Mouse (Mus musculus) midbrain, embryonic 14.5 days (tissue): ENCODE data around the gene Mrps7. TPM values are rescaled to one million over a fixed set of nuclear protein-coding genes. Genes with fewer than 3 reads are reported as not detected.

Experiments used
- ATAC-seq: fragments of 200-750 bp; cut with Nextera tagmentation; 2 replicates; pipeline ENCODE4 v1.8.0; 2017; ENCODE audit warnings: moderate number of reproducible peaks, moderate library complexity; ENCODE audit not compliant: low FRiP score, low TSS enrichment
- DNase-seq: peaks from one replicate; pipeline ENCODE4 v3.0.0-alpha.2; 2015
- H3K27ac ChIP-seq: fragments of 300-500 bp; sonication (generic); replicated peaks from 2 replicates; pipeline ENCODE4 v1.5.1; 2014; ENCODE audit warnings: mild to moderate bottlenecking, low read depth, low read length, moderate library complexity
- H3K27me3 ChIP-seq: fragments of 300-500 bp; sonication (generic); 2 replicates; pipeline ENCODE4 v1.6.1; 2014; ENCODE audit warnings: low read length, control low read depth, mixed read lengths; ENCODE audit not compliant: control insufficient read depth, insufficient read depth
- H3K36me3 ChIP-seq: fragments of 300-500 bp; sonication (generic); 2 replicates; pipeline ENCODE4 v1.6.1; 2014; ENCODE audit warnings: low read length, control low read depth; ENCODE audit not compliant: control insufficient read depth, insufficient read depth
- H3K4me1 ChIP-seq: fragments of 300-500 bp; sonication (generic); 2 replicates; pipeline ENCODE4 v1.6.1; 2014; ENCODE audit warnings: mild to moderate bottlenecking, antibody characterized with exemption, low read length, control low read depth; ENCODE audit not compliant: control insufficient read depth, insufficient read depth
- H3K4me2 ChIP-seq: fragments of 300-500 bp; sonication (generic); 2 replicates; pipeline ENCODE4 v1.6.1; 2014; ENCODE audit warnings: mild to moderate bottlenecking, low read length, moderate library complexity
- H3K4me3 ChIP-seq: fragments of 300-500 bp; sonication (generic); replicated peaks from 2 replicates; pipeline ENCODE4 v1.5.1; 2014; ENCODE audit warnings: low read depth, low read length
- H3K9ac ChIP-seq: fragments of 300-500 bp; sonication (generic); replicated peaks from 2 replicates; pipeline ENCODE4 v1.6.1; 2014; ENCODE audit warnings: mild to moderate bottlenecking, low read length, moderate library complexity
- H3K9me3 ChIP-seq: fragments of 300-500 bp; sonication (generic); 2 replicates; pipeline ENCODE4 v1.6.1; 2016; ENCODE audit warnings: low read length, control low read depth, mixed read lengths; ENCODE audit not compliant: control insufficient read depth
- WGBS: fragments of 180-500 bp; shearing (Covaris S2); extraction: QIAGEN DNeasy Blood & Tissue Kit; methylation state at CpG from one replicate; pipeline ENCODE4 v1.1.7; 2014; 5-methylcytosine and 5-hydroxymethylcytosine counted together
- polyA plus RNA-seq: library from polyadenylated mRNA; unstranded; fragments of >200 nt; fragmentation: Nextera tagmentation; extraction: Ambion mirVana; gene quantifications from 2 replicates; pipeline ENCODE4 v1.2.1, GENCODE M21; 2014

Mrps7 gene
- polyA plus RNA-seq, 1 experiment from 2014 or later, result 75.7 TPM

- H3K27ac ChIP-seq, result no peak overlapping the region
- DNase-seq, result no peak
- H3K9ac ChIP-seq, result no peak overlapping the region
- 86% methylated on average over 16 of the region's 16 CpGs for WGBS
- H3K36me3 ChIP-seq, result peaks cover 67% of the 10 kb centered on the region
- ATAC-seq, result no peak
- H3K9me3 ChIP-seq, result no peaks in the 10 kb centered on the region
- H3K27me3 ChIP-seq, result no peaks in the 10 kb centered on the region
- no peak overlapping the region for H3K4me3 ChIP-seq
- H3K4me1 ChIP-seq, result no peaks in the 10 kb centered on the region
- no peak overlapping the region for H3K4me2 ChIP-seq
Measured at GRCm38 (mm10) chr11:115618732-115619516, 15.2 kb downstream of the Mrps7 start.

- 89% methylated on average over 7 of the region's 7 CpGs for WGBS
- H3K9ac ChIP-seq, result no peak overlapping the region
- no peak overlapping the region for H3K4me2 ChIP-seq
- H3K27ac ChIP-seq, result no peak overlapping the region
- no peak for DNase-seq
- H3K36me3 ChIP-seq, result peaks cover 61% of the 10 kb centered on the region
- no peaks in the 10 kb centered on the region for H3K27me3 ChIP-seq
- no peak for ATAC-seq
- no peak overlapping the region for H3K4me3 ChIP-seq
- no peaks in the 10 kb centered on the region for H3K9me3 ChIP-seq
- H3K4me1 ChIP-seq, result no peaks in the 10 kb centered on the region
Measured at GRCm38 (mm10) chr11:115619949-115620348, 16.2 kb downstream of the Mrps7 start.

GRCm38 (mm10) chr11:115623487-115624070 lies 19.9 kb downstream of the Mrps7 start:
- no peak overlapping the region for H3K9ac ChIP-seq
- H3K36me3 ChIP-seq, result peaks cover 37% of the 10 kb centered on the region
- WGBS, result 77% methylated on average over 9 of the region's 9 CpGs
- H3K4me3 ChIP-seq, result no peak overlapping the region
- H3K27ac ChIP-seq, result no peak overlapping the region
- no peak for ATAC-seq
- DNase-seq, result no peak
- H3K4me2 ChIP-seq, result no peak overlapping the region
- no peaks in the 10 kb centered on the region for H3K27me3 ChIP-seq
- peaks cover 5% of the 10 kb centered on the region; the same call in 1 of the 2 replicates for H3K4me1 ChIP-seq
- no peaks in the 10 kb centered on the region for H3K9me3 ChIP-seq

- no peak overlapping the region for H3K27ac ChIP-seq
- no peak overlapping the region for H3K4me3 ChIP-seq
- H3K4me1 ChIP-seq, result peaks cover 5% of the 10 kb centered on the region; the same call in 1 of the 2 replicates
- ATAC-seq (no peak), DNase-seq (no peak)
- WGBS, result 88% methylated on average over 9 of the region's 9 CpGs
- no peak overlapping the region for H3K9ac ChIP-seq
- no peaks in the 10 kb centered on the region for H3K9me3 ChIP-seq
- H3K36me3 ChIP-seq, result peaks cover 21% of the 10 kb centered on the region
- H3K4me2 ChIP-seq, result no peak overlapping the region
- H3K27me3 ChIP-seq, result no peaks in the 10 kb centered on the region
Measured at GRCm38 (mm10) chr11:115625877-115626276, 22.2 kb downstream of the Mrps7 start.

GRCm38 (mm10) chr11:115626824-115627616 lies 23.3 kb downstream of the Mrps7 start:
- H3K4me3 ChIP-seq, result peak overlapping the region; percentile 63
- H3K9ac ChIP-seq, result peak overlapping the region; percentile 61
- 58% methylated on average over 11 of the region's 11 CpGs for WGBS
- peaks cover 5% of the 10 kb centered on the region; the same call in 1 of the 2 replicates for H3K4me1 ChIP-seq
- no peak for ATAC-seq
- H3K27me3 ChIP-seq, result no peaks in the 10 kb centered on the region
- no peak overlapping the region for H3K27ac ChIP-seq
- peak overlapping the region; percentile 74 for H3K4me2 ChIP-seq
- H3K36me3 ChIP-seq, result peaks cover 13% of the 10 kb centered on the region
- H3K9me3 ChIP-seq, result no peaks in the 10 kb centered on the region
- no peak for DNase-seq

GRCm38 (mm10) chr11:115627705-115628464 lies 24.2 kb downstream of the Mrps7 start, which contains the start of gene Slc25a19:
Gene Slc25a19, minus strand, starts transcription at chr11:115628295.
- H3K9ac ChIP-seq, result peak within 1 kb of the TSS; percentile 61
- H3K9me3 ChIP-seq, result no peaks in the 10 kb centered on the region
- no peaks in the 10 kb centered on the region for H3K27me3 ChIP-seq
- WGBS, result under 1% methylated on average over 47 of the region's 47 CpGs
- no peak within 1 kb of the TSS for H3K27ac ChIP-seq
- DNase-seq, result peak; percentile 99
- H3K4me1 ChIP-seq, result peaks cover 5% of the 10 kb centered on the region; the same call in 1 of the 2 replicates
- ATAC-seq, result peak; percentile 99
- H3K36me3 ChIP-seq, result peaks cover 4% of the 10 kb centered on the region
- H3K4me3 ChIP-seq, result peak within 1 kb of the TSS; percentile 63
- peak within 1 kb of the TSS; percentile 74 for H3K4me2 ChIP-seq

GRCm38 (mm10) chr11:115628465-115629101 lies 24.9 kb downstream of the Mrps7 start:
- no peak for DNase-seq
- ATAC-seq, result peak; percentile 9; the same call in 1 of the 2 replicates
- Histone ChIP-seq H3K27me3 (no peaks in the 10 kb centered on the region), H3K9me3 (no peaks in the 10 kb centered on the region), H3K27ac (no peak overlapping the region), H3K4me1 (peaks cover 5% of the 10 kb centered on the region; the same call in 1 of the 2 replicates), H3K36me3 (no peaks in the 10 kb centered on the region; the same call in 1 of the 2 replicates), H3K4me3 (peak overlapping the region; percentile 63), H3K9ac (no peak overlapping the region), H3K4me2 (peak overlapping the region; percentile 48)
- 54% methylated on average over 13 of the region's 13 CpGs for WGBS
